Mouse (Mus musculus) cerebellum, adult 2 months (tissue): ENCODE results near the gene Pard3b.

Experiments
- CTCF ChIP-seq: fragments of 200-500 bp; IDR thresholded peaks from 2 replicates; pipeline ENCODE4 v1.5.1; 2011; ENCODE audit warnings: low read depth, mild to moderate bottlenecking, control low read depth, low read length, moderate library complexity, borderline replicate concordance; ENCODE audit not compliant: insufficient read depth
- POLR2A ChIP-seq: fragments of 200-500 bp; IDR thresholded peaks from 2 replicates; pipeline ENCODE4 v1.6.1; 2011; ENCODE audit warnings: low read length, control low read depth, borderline replicate concordance; ENCODE audit not compliant: insufficient read depth

DNA sequence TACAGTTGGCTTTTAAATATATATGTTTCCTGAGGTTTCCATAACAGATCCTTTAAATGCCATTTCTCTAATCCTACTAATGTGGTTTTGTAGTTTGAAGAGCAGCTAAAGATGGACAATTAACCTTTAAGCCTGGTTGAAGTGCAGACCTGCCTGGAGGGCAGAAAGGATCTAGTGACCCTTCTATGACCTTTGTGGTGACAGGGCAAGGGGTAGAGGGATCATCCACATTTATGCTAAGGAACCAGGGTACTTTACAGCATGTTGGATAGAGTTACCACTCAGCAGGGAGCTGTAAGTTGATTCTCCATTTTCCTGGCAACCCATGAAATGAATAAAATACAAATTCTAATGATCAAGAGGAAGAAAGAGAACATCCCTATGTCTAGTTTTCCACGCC, 47.3 kb downstream of the Pard3b start:
- no peak for TF ChIP-seq CTCF
- TF ChIP-seq POLR2A = no peak
